Mouse (Mus musculus) thymus, postnatal 10 days (tissue): ENCODE data around the gene Dusp7.
A peak's percentile ranks its signal among the peaks of the same experiment; 100 is the strongest.

Source experiments
- DNase-seq, 2 experiments: peaks; one replicate each; pipeline ENCODE4 v3.0.0; 2021; ENCODE audit warnings: low spot score in 2 of 2

Dusp7 gene

DNA sequence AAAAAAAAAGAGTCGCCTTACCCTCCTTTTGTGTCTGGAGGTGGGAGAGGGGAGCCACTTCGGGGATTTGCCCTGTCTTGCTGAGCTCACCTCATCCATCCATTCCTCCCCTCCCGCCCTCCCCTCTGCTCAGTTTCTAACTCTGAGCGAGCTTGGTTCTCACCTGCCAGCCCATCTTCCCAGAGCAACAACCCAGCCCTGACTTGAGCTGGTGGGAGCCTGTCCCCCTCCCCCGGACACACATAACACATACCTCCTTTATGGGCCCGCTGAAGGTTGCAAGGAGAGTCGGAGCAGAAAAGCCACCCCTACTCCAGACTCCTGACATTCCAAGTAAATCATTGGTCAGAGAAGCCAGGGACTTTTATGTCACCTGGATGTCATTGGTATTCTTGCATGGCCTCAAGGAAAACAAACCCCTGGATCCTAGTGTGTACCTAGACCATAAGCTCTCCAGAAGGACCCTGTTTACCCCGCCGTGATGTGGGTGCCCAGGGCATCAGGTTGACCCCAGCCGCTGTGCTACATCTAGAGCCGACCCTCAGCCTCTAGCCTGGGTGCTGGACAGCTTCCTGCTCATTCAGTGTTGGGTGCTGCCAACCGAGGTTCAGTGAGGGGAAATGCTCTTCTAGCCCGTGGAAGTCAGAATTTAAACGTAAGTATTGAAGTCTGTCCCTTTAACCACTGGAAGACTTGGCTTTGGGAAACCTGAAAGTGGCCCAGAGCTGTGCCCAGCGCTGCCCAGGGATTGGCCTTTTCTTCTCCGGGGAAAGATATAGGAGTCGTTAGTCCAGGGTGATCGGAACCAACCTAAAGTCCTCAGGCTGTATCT is 52.8 kb downstream of the Dusp7 start:
- no peak for DNase-seq

DNA sequence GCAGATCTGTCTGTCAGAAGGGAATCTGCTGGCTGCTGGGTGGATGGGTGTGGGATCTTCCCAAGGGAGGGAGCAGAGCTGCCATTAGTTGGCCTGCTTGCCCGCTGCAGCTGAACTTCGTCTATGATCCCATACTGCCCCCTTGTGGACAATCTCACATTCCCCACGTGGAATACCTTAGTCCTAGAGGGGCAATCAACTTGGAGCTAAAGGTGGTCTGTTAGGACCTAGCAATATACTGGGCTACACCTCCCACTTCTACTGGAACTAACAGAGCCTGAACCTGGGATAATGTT is 53.4 kb downstream of the Dusp7 start:
- peak; percentile 66 to 87 for DNase-seq
